Mouse (Mus musculus): ENCODE measurements around the gene Pacrg. TPM values are rescaled to one million over a fixed set of nuclear protein-coding genes. Genes with fewer than 3 reads are reported as not detected.

Pacrg gene
- total RNA-seq, 1 experiment from 2014 or later, result 2.9 TPM

GRCm38 (mm10) chr17:10549825-10550224 lies 290.3 kb downstream of the Pacrg start:
- DNase-seq, result no peak

- DNase-seq, result no peak
Measured at GRCm38 (mm10) chr17:10548969-10549368, 291.1 kb downstream of the Pacrg start.

GRCm38 (mm10) chr17:10540772-10541171 lies 299.3 kb downstream of the Pacrg start:
- DNase-seq, result no peak

- DNase-seq, result no peak
Measured at GRCm38 (mm10) chr17:10534206-10534605, 305.9 kb downstream of the Pacrg start.

GRCm38 (mm10) chr17:10533461-10533860 lies 306.6 kb downstream of the Pacrg start:
- no peak for DNase-seq

- DNase-seq, result peak; percentile 56
Measured at GRCm38 (mm10) chr17:10531024-10531423, 309.1 kb downstream of the Pacrg start.

DNA sequence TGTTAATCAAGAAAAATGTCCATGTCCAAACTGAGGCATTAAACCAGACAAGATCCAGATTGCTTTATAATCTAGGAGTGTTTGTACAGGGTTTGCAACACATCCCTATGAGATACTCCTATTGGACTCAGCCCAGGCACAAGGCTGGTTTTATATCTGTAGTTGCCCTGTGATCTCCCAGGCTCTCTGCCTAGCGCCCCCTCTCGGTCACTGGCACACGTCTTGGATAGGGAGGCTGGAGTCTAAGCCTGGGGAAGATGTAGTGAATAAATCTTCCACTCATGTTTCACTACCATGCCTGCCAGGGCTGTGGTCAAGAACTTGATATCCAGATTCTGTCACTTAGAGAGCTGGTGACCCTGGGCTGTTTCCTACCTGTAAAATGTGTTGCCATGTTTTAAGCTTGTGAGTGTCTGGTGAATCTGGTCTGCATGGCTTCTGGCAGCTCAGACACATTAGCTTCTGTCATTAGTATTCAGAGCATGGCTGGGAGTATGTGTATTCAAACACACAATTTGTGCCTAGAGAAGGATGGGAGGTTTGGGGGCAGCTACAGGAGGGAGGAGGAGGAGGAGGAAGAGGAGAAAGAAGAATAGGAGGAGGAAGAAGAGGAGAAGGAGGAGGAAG lies 310.7 kb downstream of the Pacrg start:
- DNase-seq, result no peak

GRCm38 (mm10) chr17:10521282-10521681 lies 318.8 kb downstream of the Pacrg start:
- no peak for DNase-seq

- no peak for DNase-seq
Measured at GRCm38 (mm10) chr17:10519506-10520155, 320.5 kb downstream of the Pacrg start.

DNA sequence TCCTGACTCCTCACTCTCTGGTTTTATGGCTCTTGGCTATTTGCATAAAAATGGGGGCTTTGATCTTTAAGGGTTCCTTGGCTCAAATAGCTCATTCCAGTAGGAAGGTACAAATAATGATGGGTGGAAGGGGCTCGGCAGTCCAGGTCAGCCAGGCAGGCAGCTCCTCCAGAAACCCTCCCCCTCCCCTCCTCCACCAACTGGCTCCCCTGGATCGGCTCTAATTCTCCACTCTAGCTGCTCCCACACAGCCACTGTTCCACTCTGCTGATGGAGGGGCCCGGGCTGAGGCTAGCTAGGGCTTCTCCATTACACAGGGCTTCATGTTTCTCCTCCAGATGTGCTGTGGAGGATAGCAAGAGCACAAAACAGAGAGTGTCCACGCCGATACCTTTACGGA lies 325.3 kb downstream of the Pacrg start:
- DNase-seq, result no peak

- DNase-seq, result no peak
Measured at GRCm38 (mm10) chr17:10510913-10511759, 329.0 kb downstream of the Pacrg start.

DNA sequence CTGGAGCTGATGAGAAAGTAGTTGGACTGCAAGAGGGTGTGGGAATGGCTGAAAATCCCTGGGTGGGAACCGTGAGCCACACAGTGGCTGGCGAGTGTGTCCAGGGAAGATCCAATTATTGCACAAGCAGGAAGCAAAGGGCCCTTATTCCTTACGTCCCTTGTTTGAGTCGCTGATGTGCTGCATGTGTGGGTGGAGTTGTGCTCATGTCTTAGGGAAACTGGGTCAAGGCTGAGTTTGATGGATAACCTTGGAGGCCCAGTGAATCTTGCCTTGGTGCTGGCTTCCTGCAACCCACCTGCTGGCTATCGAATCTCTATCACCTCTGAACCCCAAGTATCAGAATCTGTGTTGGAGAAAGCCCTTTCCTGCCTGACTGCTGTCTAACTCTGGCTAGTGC lies 329.6 kb downstream of the Pacrg start:
- DNase-seq, result no peak

GRCm38 (mm10) chr17:10508088-10508487 lies 332.0 kb downstream of the Pacrg start:
- no peak for DNase-seq

- DNase-seq, result no peak
Measured at GRCm38 (mm10) chr17:10507466-10507865, 332.6 kb downstream of the Pacrg start.

- no peak for DNase-seq
Measured at GRCm38 (mm10) chr17:10506896-10507295, 333.2 kb downstream of the Pacrg start.

GRCm38 (mm10) chr17:10501439-10501838 lies 338.7 kb downstream of the Pacrg start:
- no peak for DNase-seq

GRCm38 (mm10) chr17:10500795-10501432 lies 339.2 kb downstream of the Pacrg start:
- no peak for DNase-seq

DNA sequence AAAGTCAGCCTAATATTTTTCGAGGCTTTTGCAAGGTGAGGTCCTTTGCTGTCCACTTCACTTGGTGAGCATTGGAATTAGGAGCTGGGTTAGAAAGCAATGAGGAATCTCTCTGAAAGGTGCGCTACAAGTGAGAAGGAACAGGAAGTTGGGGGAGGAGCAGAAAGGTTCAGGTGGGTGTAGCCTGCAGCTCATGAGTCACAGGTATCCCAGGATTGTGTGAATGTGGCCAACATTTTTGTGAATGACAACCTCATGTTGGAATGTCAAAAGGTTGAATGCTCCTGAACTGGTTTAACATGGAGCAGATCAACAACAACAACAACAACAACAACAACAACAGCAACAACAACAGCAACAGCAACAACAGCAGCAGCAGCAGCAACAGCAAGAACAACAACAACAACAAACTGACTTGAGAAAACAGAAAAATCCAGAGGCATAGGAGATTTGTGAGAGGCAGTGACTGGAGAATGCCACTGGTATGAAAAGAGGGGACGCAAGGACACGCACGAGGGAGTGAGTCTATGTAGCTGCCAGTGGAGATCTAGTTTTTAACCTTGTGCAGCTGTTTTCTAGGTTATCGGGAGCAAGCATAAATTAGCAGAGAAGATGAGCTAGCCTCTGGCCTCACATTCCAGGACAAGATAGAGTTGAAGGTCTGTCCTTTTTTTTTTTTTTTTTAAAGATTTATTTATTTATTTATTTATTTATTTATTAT lies 341.0 kb downstream of the Pacrg start:
- DNase-seq, result no peak

- no peak for DNase-seq
Measured at GRCm38 (mm10) chr17:10497781-10498420, 342.2 kb downstream of the Pacrg start.

DNA sequence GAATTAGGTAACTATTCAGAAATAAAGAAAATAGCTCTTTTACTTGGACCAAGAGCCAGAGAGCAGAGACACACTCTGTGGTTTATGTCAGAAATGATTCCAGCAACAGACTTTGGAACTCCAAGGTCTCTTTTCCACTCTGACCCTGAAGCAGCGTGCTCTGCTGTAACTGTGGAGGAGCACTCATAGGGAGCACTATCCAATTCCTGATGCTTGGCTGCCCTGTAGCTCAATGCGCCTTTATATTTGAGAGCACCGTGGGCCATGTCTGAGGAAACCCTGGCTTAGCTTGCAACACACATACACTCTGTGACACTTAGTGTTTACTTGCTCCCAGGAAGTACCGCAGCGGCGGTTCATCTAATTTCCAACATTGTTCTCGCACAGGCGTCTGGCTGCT lies 344.0 kb downstream of the Pacrg start:
- DNase-seq, result no peak

DNA sequence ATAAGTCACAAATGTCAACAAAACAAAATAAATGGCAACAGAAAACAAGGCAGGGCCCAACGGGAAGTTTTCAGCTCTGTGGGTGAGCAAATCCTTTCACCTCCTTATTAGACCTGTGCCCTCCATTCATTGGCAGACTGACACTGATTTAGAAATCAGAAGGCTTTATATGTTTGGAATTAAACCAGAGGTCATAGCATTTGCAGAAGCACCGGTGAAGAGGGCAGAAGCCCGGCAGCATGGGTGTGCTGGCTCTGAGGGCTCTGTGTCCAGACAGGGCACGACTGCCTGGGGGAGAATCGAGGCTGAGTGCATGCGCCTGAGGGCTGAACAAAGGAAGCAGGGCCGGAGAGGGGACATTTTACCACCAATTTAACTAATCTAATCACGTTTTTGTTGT lies 344.5 kb downstream of the Pacrg start:
- DNase-seq, result no peak

DNA sequence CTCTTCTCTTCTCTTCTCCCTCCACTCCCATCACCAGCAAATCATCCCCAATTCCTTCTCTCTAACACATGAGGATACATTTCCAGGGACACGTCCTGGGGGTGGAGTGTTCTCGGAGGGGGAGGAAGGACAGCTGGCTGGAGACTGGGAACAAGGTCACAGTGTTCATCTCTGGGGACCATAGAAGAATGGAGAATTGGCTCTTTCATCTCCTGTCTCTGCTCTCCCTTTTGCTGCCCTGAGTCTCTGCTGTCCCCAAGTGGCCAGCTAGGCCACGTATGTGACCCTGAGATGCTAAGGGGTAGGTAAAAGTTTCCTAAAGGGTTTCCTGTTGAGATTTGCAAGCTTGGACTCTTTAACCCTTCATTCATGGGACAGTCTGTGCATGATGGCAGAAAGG lies 347.0 kb downstream of the Pacrg start:
- peak; percentile 44 for DNase-seq
